Mouse (Mus musculus): ENCODE results near the gene Gm10974.

Gm10974 gene

DNA sequence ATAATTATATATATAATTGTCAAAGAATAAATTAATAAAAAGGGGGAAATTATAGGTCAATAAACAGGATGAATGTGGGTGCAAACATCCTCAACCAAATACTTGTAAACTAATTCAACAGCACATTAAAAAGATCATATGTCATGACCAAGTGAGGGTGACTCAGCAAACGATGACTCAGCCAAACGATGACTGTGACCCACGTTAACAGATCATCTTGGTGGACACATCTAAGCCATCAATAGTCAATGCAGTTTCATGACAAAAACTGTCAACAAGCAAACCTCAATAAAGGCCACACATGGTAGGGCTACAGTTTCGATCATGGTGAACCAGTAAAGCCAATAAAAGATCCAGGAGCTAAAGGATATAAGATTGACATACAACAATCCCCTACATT, 6.7 kb upstream of the Gm10974 start:
- DNase-seq (ENCODE audit: low spot score in 2 of 2) = no peak

DNA sequence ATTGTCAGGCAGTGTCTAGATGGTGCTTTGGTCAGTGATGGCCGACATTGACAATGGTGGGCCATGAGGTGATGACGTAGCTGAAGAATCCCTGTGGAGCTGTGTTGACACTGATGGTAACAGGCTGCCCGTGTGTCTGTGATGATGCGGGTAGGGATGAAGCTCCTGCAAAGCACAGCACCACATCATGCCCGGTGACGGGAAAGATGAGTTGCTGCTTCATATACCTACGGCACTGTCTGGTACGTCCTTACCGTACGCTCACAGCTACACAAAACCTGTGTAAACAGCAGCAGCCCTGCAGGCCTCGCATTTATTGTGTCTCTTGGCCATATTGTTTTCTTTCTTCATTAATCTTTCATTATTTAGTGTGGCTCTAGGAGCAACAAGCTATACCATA, 1.2 kb upstream of the Gm10974 start:
- no peak for DNase-seq (ENCODE audit: low spot score in 2 of 2)

DNA sequence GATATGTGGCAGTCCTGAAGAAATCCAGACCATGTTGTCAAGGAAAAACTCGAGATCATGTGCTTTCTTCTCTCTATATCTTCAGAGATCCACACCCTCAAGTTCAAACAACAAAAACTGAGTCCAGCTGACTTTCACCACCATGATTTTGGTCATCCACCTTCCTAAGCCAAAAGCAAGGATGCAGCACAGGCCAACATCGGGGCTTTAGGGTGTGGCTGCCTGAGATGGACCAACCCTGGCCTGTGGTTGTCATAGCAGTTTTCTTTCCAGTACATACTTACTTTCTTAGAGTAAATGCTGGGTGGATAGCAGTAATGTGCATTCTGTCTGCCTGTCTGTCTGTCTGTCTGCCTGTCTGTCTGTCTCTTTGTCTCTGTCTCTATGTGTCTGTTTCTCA, 294 bp upstream of the Gm10974 start:
- no peak for DNase-seq (ENCODE audit: low spot score in 2 of 2)

DNA sequence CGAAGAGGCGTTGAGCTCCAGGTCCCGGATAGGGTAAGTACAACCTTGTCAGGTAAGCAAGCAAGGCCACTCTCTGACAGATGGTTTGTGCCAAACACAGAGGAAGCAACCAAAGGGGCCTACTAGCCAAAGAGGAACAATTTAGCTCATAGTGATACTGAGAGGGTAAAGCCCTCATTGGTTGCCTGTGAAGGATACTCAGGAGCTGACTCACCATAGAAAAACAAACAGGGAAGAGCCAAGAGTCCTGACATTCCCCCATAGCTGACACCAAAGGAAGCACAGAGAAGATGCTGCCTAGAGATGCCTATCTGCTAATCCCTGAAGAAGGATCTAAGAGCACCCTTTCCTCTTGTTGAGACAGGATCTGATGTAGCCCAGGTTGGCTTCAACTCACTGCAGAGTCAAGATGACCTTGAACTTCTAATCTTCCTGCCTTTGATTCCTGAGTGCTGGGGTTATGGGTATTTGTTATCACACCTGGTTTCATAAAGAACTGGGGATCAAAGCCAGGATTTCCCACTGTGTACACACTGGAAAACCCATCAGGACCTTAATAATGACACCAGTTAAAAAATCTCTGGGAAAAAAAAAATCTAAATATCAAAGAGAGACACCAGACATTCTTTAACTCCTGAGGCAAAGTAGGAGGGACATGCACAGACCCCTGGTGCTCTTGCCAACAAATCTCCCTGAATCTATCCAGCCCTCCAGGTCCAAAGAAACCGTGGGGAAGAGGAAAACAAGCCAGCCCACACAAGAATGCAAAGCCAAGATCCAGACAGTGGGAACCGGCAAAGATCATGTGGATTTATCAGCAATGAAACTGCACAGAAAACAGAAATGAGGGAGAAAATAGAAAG, 3.6 kb downstream of the Gm10974 start:
- DNase-seq (ENCODE audit: low spot score in 2 of 2) = no peak

DNA sequence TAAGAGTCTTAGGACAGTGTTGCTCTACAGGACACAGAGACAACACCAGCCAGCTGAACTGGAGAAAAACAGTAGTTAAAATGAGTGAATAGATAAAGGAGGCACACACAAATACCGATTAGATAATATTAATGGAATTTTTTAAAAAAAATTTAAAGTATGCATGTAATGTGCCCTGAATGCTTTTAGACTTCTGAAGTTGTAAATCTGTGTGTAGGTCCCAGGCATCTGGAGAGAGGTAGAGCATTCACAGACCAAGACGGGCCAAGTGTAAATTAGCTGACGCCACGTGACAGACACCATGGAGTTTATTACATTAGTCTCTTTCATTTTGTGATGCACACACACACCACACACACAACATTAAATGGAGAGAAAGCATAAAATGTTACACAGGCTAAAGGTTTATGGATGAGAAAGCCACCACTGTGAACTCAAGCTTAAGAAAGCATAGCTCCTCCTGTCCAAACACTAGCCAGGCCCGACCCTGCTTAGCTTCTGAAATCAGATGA, 4.3 kb downstream of the Gm10974 start:
- no peak for DNase-seq (ENCODE audit: low spot score in 2 of 2)

DNA sequence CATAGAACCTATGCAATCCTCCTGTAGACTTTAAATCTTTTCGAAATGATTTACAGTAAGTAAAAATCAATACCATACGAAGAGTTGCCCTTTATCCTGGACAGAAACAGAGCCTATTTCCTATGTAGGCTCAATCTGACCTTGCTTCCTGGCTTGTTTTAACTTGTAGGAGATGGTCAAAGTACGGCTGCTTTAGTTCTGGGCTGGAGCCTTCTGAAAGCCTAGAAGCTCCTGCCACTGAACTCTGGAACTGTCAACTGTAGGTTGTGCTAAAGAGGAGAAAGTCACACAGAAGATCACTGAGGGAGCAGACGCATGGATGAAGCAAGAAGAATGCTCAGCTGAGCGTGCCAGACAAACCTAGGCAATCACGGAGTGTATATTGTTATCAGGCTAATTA, 5.3 kb downstream of the Gm10974 start:
- DNase-seq (ENCODE audit: low spot score in 2 of 2) = no peak

DNA sequence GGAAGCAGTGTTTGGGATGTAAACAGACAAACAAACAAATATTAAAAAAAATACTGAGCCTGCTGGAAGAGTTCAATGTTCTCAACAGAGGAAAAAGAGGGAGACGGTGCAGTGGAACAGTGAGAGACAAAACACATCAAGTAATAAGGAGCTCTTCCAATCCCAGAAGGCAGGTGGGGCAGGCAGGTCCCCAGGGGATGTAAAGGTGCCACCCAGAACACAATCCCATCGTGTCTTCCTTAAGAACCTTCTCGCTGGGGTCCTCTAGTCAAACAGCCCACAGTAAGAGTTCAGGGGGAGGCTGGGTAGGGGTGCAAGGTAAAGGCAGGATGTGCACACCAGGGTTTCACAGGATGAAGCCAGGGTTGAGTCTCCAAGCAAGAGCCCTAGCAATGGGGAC, 7.7 kb downstream of the Gm10974 start:
- DNase-seq (ENCODE audit: low spot score in 2 of 2) = no peak

DNA sequence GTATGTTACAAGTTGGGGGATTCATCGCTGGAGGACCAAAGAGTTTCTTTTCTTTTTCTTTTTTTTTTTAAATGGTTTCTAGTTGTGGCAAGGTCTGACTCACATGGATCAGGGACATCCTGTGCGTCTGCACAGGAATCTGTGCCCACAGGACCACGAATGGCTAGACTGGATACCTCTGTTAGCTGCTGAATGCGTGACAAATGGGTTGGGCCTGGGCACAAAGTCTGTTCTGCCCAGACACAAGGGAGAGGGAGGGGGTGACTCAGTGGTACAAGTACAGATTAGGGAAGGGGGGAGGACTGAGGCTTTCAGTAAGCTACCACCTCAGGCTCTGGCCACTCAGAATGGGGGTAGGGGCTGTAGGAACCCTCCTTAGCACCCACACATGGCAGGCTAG, 10.0 kb downstream of the Gm10974 start:
- no peak for DNase-seq (ENCODE audit: low spot score in 2 of 2)

DNA sequence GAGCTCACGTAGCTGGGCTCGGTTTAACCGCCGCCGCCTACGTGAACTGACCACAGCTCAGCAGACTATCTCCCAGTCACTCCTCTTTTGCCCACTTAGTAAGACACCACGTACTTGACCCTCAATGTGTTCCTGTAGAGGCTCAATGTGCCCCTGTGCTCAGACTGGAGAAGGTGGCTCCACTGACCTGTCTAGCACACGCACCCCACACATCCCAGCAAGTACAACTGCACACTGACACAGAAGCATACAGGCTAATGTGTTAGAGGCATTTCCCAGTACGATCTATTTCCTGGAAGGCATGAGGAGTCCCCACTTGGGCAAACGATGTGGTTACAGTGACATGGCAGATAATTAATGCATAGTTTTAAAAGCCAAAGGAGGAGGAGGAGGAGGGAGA, 10.9 kb downstream of the Gm10974 start:
- DNase-seq (ENCODE audit: low spot score in 2 of 2) = no peak

DNA sequence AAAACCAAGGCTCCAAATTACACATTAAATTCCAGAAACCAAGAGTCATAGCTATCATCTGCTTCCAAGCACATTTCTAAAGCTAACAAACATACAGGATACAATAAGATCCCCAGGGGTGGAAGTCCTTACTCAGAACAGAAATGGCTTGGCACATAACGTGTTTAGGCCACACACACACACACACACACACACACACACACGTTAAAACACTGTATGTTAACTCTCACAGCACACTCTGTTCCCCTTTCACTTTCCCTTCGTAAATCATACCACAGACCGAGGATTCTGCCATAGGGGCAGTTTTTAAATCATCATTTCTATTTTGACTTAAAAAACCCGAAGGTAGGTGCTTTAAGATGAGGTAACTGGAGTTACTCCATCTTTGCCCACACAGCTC, 18.5 kb downstream of the Gm10974 start:
- DNase-seq (ENCODE audit: low spot score in 2 of 2) = peak in 1 of 2 experiments; percentile 14

DNA sequence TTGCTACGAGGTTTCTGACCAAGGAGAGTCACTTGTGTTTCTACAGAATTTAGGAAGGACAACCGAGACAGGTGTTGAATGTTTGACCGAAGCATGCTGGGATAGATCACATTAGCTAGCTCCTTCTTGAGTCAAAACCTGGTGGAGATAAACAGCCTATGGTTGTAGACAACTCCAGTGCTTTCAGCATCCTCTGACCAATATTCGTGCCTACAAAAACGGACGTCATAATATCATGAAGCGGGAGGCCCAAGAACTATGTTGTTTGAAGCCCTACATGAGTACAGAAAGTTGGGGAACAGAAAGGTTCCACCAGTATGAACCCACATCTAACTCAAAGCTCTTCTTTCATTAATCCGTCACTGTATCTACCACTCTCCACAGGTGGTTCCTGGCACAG, 19.2 kb downstream of the Gm10974 start:
- no peak for DNase-seq (ENCODE audit: low spot score in 2 of 2)

DNA sequence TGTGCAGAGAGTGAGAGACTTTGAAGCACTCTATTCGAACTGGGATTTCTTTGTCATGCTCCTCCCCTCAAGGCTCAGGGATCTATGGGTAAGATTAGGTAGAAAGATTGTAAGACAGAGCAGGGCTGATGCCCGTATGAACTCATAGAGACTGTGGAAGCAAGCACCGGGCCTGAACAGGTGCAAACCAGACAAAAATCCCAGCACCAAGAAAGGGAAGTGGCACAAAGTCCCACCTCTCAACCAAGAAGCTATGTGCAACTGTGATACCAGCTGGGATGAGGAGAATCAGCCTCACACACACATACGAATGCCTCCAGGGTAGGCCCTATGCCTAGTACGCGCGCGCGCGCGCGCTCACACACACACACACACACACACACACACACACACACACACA, 20.1 kb downstream of the Gm10974 start:
- DNase-seq (ENCODE audit: low spot score in 2 of 2) = no peak

DNA sequence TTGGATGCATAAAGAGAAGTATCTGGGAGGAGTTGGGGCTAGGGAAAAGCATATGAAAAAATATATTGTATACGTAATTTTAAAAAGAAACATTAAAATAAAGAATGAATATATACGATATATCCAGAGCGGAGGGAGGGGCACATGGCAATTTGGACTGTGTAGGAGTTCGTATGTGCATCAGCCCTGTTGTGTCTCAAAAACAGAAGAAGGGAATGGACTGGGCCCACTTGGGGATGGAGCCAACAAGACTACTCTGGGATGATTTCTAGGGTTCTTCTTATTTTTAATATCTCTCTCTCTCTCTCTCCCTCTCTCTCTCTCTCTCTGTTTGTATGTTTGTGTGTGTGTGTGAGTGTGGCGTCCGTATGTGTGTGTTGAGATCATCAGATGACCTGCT, 20.7 kb downstream of the Gm10974 start:
- DNase-seq (ENCODE audit: low spot score in 2 of 2) = no peak

DNA sequence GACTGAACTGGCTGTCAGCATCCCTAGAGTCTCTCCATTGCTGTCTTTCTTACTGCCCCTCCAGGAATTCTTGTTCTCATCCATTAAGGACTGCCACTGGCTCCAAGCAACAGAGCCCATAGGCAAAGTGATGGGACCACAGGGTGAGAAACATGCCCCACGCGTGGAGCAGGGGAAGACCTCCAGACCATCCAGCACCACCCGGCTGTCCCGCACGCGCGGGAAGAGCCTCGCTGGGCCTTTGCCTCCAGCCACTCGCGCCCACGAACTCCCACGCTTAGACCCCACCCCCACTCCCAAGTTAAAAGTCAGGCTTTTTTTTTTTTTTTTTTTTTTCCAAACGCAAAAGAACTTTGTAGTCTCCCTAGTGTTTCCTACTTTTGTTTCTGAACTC, 21.7 kb downstream of the Gm10974 start:
- no peak for DNase-seq (ENCODE audit: low spot score in 2 of 2)

DNA sequence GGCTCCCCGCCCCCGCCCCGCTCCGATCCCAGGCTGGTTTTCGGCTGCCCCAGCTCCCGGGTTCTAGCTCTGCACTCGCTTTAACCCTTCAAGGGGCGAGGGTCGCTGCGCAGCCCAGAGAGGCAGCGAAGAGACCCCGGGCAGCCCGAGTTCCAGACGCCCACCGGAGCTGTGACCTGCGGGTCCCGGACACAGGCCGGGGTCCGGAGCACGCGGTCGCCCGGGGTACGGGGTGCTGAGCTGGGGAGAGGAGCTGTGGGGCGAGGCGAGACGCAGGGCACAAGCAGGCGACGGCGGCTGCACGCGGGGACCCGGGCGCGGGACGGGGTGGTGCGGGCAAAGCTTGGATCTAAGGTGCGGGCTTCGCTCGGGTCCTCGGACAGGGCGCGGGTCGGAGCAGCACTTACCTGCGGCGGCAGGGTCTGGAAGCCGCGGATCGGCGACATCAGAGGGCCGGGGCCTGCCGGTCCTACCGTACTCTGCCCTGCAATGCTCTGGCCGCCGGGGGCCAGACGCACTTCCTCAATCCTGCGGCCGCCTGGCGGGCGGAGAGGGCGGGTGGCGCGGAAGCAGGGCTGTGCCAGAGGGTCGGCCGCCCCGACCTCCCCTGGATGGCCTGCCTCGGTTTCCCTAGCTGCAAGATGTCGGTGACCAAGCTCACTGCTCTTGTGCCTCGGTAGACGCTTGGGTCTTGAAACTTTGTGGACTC, 22.3 kb downstream of the Gm10974 start, which contains the start of gene Lrrk1:
TSS of gene Lrrk1 (minus strand) at position 538 of the 709 bp plus-strand sequence.
- DNase-seq (ENCODE audit: low spot score in 2 of 2) = peak; percentile 33 to 50

DNA sequence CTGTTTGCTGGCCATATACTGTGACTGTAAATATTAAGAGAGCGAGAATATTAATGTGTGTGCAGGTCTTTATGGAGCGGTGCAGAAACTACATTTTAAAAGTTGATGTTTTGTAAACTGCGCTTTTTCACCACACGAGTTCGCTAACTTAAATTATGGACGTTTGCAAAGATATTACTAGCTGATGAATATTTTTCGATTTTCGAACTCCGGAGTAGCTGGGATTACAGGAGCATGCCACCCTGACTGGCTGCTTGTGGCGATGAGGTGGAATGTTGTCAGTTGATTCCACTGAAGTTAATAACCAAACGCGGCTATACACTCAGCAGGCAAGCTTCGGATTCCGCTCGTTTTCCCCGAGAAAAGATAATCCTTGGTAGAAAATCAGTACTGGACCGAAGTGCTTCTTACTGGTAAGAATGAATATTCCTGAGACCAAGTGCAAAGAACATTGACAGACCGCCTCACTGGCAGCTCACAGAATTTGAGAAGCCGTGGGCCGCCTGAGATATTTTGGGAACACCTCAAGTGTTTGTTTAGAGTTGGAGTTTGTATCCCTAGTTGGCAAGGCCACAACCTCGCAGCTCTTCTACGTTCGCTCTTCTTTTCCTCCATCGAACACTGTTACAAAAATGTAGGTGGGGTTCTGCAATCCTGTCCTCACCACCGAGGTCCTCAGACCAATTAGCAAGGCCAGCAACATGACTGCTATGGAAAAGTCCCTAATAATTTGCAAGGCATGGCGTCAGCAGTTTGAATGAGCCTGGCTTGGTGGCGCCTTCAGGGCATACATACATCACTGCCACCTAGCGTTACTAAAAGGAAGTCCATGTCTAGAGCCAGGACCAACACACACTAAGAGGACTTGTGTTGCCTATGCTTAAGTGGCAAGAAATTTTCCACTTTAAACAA, 23.2 kb downstream of the Gm10974 start:
- DNase-seq (ENCODE audit: low spot score in 2 of 2) = peak in 1 of 2 experiments; percentile 36

DNA sequence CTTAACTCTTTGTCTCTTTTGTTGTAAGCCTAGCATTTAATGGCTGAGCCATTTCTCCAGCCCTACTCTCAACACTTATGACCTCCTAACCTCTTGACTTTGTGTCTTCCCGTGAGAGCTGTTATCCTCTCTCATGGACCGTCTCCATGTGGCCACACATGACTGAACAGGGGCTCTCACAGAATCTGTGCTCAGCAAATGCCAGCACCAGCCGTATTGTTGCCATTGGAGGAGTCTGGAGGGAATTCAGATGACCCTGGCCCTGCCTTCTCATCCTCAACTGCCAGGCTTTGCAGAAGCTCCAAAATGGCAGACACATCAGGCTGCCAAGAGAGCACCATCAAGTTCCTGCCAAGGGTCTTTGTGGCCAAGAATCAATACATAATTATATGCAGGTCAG, 31.6 kb downstream of the Gm10974 start:
- no peak for DNase-seq (ENCODE audit: low spot score in 2 of 2)

DNA sequence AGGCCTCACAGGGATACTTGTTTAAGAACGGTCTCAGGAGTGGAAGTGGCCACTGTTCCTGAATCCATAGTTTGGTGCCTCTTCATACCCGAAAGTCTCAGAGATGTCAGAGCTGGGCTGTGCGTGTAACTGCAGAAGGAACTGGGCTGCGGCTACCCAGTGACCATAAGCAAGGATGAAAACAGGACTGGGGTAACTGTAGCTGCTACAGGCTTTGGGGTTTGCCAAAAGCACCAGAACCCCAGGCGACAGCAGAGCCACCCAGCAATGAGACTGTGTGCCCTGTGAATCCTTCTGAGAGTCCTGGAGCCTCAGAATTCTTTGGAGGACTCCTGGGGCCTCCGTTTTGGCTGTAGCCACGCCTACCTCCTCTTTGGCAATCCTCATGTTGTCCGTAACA, 35.9 kb downstream of the Gm10974 start:
- DNase-seq (ENCODE audit: low spot score in 2 of 2) = no peak

DNA sequence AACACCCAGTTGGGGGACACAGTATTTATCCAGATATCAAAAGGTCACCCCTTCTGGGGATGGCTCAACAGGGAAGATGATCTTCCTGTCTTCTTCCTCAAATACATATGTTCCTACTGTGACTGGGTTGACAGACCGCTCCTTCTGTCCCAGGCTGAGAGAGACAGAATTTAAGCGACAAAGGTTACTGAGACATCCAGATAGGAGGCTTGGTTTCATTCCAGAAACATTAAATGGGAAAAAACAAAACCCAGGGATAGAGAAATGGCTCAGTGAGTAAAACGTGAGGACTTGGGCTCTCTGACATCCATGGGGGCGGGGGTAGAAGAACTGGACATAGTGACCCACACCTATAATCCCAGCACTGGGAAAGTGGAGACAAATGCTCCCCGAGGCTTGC, 37.2 kb downstream of the Gm10974 start:
- DNase-seq (ENCODE audit: low spot score in 2 of 2) = no peak

DNA sequence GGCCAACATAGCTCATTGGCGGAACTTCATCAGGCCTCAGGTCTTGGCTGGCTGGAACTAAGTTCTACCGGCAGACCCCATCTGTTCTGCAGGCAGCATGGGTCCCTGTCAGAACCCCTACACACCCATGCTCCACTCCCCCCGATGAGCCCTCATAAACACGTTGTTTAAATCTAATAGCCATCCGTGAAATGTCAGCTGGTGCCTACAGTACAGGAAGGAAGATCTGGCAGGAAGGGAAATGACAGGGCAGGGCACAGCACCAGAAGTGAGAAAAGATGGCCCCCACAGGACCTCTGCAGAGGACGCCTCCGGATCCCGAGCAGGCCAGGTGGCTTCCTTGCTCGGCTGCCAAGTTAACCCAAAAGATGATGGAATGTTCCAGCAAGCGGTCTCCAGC, 38.4 kb downstream of the Gm10974 start:
- no peak for DNase-seq (ENCODE audit: low spot score in 2 of 2)

DNA sequence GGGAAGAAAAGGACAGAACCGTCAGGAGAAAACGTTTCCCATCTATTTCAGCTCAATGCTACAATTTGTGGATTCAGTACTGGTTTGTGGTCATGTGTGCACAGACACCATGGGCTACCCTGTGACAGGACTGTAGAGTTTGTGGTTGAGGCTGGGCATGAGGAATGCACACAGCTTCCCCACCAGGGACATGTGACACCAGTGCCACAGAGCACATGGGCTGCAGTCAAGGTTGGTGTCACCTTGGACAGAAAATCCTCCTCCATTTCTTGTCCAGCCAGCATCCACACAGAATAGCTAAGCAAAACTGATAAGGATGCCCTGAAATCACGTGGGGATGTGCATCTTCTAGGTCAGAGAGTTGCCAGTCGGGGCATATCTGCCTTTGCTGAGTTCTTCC, 39.1 kb downstream of the Gm10974 start:
- no peak for DNase-seq (ENCODE audit: low spot score in 2 of 2)

DNA sequence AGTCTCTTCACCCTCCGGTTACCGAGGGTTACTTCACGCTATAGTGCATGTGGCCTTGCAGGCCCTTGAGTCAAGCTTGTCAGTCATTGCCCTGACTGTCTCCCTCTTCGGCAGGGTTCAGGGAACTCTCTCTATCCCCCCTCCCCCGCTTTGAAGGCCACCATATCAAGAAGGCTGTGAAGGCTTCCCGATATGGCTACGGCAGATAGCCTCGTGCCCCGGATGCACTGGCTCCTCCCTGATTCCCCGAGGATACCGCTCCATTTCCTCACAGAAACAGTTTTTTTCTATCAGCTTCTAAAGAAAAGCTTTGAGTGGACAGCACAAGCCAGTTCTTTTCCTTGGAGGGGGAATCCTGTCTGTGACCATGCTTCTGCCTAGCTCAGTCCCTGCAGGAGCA, 39.8 kb downstream of the Gm10974 start:
- DNase-seq (ENCODE audit: low spot score in 2 of 2) = no peak
